Mouse (Mus musculus) lung, adult 2 months (tissue): Measurements from ENCODE around the gene Trnau1ap. TPM values are rescaled to one million over a fixed set of nuclear protein-coding genes. Genes with fewer than 3 reads are reported as not detected.
"Not testable (repeated sequence)": the region's sequence is repeated elsewhere in the genome, so short reads cannot be mapped to it uniquely, and the experiment has no call there.

ENCODE experiments used
- DNase-seq: peaks from one replicate; pipeline ENCODE4 v3.0.0; 2022
- H3K4me1 ChIP-seq: fragments of 200-500 bp; 2 replicates; pipeline ENCODE4 v1.6.1; 2011; ENCODE audit warnings: low read length; ENCODE audit not compliant: control insufficient read depth, insufficient read depth
- H3K4me3 ChIP-seq: fragments of 200-500 bp; replicated peaks from 2 replicates; pipeline ENCODE3; 2011; ENCODE audit warnings: low read depth, mild to moderate bottlenecking, control low read depth, low read length; ENCODE audit errors: extremely low read depth
- CTCF ChIP-seq: fragments of 200-500 bp; IDR thresholded peaks from 2 replicates; pipeline ENCODE4 v1.5.1; 2011; ENCODE audit warnings: mild to moderate bottlenecking, low read length, control low read depth; ENCODE audit not compliant: insufficient read depth
- POLR2A ChIP-seq: fragments of 200-500 bp; IDR thresholded peaks from 2 replicates; pipeline ENCODE4 v1.6.1; 2011; ENCODE audit warnings: low read depth, mild to moderate bottlenecking, control low read depth, low read length, borderline replicate concordance; ENCODE audit errors: extremely low read depth
- WGBS: fragments of 180-500 bp; shearing (Covaris S2); methylation state at CpG from one replicate; pipeline ENCODE4 v1.1.7; 2018; 5-methylcytosine and 5-hydroxymethylcytosine counted together
- polyA plus RNA-seq: library from polyadenylated mRNA; depleted of rRNA; stranded (reverse); fragments of >200 nt; gene quantifications from 2 replicates; pipeline ENCODE4 v1.2.3, GENCODE M21; 2012

Trnau1ap gene
- polyA plus RNA-seq, 1 experiment: 17.8 TPM

GRCm38 (mm10) chr4:132312627-132313026, 16.7 kb downstream of the Trnau1ap start:
- peaks cover 2% of the 10 kb centered on the region; the same call in 1 of the 2 replicates for H3K4me1 ChIP-seq
- DNase-seq: no peak
- H3K4me3 ChIP-seq: no peak overlapping the region
- no peak for TF ChIP-seq POLR2A
- TF ChIP-seq CTCF: no peak
- WGBS: 88% methylated on average over 5 of the region's 5 CpGs

DNA sequence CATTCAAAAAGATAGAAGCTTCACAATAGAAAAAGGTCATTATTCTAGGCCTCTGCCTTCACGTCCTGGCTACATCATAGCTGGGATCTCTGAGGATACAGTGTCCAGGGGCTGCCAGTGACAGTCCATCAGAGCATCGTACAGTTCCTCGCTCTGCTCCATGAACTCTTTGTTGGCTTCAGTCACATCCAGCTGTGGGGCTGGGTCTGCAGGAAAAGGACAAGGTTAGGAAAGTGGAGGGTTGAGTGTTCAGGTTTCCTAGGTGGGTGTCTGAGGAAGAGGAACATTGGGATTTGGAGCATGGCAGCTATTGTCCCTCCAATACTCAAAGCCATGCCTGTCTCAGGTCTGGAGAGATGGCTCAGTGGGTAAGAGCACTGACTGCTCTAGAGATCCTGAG, 17.5 kb downstream of the Trnau1ap start:
- Histone ChIP-seq H3K4me3 (no peak overlapping the region), H3K4me1 (peaks cover 2% of the 10 kb centered on the region; the same call in 1 of the 2 replicates)
- TF ChIP-seq CTCF (no peak), POLR2A (no peak)
- WGBS: 69% methylated on average over 3 of the region's 3 CpGs
- DNase-seq: no peak

- H3K4me3 ChIP-seq: no peak overlapping the region
- 60% methylated on average over 1 of the region's 1 CpGs for WGBS
- H3K4me1 ChIP-seq: peaks cover 2% of the 10 kb centered on the region; the same call in 1 of the 2 replicates
- no peak for DNase-seq
- TF ChIP-seq CTCF (no peak), POLR2A (no peak)
Observed at GRCm38 (mm10) chr4:132311209-132311608, 18.1 kb downstream of the Trnau1ap start.

DNA sequence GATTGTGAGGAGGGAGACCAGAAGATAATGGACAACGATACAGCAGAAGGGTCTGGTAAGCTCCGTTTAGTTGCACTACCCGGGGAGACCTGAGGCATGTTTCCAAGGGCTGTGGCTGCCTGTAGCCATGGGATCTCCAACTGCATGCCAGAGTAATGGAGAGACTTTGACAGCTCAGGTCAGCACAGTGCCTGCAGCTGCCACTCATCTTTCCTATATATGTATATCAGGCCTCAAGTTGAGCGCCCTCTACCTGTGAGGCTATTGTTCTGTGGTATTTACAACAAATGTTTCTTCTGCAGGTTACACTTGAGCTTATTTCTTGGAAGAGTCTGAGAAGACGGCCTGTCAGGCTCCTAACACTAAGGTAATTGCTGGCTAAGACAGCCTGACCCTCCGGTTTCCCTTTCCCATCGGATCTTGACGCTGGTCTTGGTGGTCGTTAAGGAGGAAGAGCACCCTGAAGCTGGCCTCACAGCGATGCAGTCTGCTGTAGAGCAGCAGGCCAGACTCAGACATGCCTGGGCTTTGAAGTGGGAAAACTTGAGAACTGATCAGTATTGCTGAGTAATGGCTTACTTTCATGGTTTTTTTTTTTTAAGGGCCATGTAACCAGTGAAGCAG, 19.4 kb downstream of the Trnau1ap start:
- peak; percentile 35 for DNase-seq

DNA sequence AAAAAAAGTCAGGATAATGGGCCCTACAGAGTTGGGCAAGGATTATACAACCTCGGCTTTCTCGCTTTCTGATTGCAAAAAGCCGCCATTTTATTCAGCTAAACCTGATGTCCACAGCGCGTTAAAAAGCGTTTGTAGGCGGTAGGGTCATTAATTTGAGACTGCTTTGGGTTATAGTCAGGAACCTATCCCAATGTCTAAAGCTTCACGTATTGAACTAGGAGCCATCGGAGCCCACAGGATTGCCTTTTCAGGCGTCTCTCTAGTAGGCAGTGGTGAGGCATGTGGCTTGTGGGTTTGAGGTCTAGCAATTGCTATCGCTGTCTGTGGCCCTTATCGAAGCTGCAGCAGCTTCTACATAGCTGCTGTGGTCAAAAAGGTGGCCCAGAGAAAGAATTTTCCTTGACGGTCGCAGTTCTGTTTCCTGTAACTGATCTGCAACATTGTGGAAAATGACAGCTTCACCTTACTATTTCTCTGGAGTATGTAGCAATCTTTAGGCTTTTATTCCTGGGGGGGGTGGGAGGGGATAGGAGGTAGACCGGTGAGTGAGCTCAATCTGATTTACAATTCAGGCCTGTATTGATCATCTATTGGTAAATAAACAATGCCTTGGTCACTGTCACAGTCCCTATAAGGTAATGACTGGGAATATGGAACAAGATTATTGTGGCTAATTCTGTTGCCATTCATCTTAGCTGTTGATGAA, 20.0 kb downstream of the Trnau1ap start:
- Histone ChIP-seq H3K4me3 (peak overlapping the region; percentile 96), H3K4me1 (peaks cover 2% of the 10 kb centered on the region; the same call in 1 of the 2 replicates)
- WGBS: 1% methylated on average over 15 of the region's 15 CpGs
- peak; percentile 25 for DNase-seq
- TF ChIP-seq POLR2A: no peak
- TF ChIP-seq CTCF: no peak

More for the DNA sequence above, 19.4 kb downstream of the Trnau1ap start:
- TF ChIP-seq POLR2A (no peak), CTCF (no peak; the same call in 1 of the 2 replicates)
- Histone ChIP-seq H3K4me3 (no peak overlapping the region), H3K4me1 (peaks cover 2% of the 10 kb centered on the region; the same call in 1 of the 2 replicates)
- WGBS: 24% methylated on average over 10 of the region's 10 CpGs

DNA sequence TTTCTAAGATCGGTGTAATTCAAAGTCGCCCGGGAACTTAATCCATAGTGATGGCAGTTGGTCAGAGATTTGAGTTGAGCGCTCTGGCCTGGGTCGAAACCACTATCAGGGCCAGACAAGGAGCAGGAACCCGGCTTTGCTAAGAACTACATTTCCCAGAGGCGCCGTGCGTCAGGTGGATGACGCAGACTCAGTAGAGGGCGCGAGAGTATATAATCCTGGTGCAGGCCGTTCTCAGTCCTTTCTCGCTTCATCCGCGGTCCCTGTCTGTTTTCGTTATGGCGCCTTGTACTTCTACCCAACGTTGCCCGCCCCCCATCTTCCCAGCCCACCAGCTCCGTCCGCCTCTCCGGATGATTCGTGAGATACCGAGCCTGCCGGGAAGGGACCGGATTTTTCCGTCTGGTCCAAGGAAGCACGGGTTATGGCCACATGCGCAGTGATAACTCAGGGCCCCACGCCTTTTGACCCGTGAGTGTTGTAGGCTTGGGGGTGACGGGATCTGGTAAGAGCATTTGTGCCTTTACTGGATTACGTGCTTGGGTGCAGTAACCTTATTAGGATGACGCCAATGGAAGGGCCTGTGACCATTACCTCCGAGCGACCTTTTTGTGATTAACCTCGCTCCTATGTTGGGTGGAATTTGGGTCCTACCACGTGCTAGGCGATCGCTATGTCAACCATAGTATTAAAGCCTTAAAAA, 20.8 kb downstream of the Trnau1ap start:
- Histone ChIP-seq H3K4me3 (peak overlapping the region; percentile 96), H3K4me1 (peaks cover 2% of the 10 kb centered on the region; the same call in 1 of the 2 replicates)
- no peak for TF ChIP-seq CTCF
- peak; percentile 100 for TF ChIP-seq POLR2A
- under 1% methylated on average over 41 of the region's 41 CpGs for WGBS
- peak; percentile 90 for DNase-seq

DNA sequence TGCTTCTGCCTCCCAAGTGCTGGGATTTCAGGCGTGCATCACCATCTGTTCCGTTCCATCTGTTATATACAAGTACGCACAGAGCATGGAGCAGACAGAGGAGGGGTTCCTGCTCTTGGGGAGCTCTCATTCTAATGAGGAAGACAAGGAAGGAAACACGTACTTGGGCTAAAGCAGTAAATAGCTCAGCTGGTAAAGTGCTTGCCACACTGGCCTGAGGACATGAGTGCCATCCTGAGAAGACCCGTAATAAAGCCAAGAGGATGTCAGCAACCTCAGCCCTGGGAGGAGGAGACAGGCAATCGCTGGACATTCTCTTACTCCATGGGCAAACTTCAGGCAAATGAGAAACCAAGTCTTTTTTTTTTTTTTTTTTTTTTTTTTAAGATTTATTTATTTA, 23.3 kb downstream of the Trnau1ap start:
- TF ChIP-seq CTCF: no peak
- no peak for TF ChIP-seq POLR2A
- 63% methylated on average over 6 of the region's 6 CpGs for WGBS
- H3K4me1 ChIP-seq: peaks cover 2% of the 10 kb centered on the region; the same call in 1 of the 2 replicates

DNA sequence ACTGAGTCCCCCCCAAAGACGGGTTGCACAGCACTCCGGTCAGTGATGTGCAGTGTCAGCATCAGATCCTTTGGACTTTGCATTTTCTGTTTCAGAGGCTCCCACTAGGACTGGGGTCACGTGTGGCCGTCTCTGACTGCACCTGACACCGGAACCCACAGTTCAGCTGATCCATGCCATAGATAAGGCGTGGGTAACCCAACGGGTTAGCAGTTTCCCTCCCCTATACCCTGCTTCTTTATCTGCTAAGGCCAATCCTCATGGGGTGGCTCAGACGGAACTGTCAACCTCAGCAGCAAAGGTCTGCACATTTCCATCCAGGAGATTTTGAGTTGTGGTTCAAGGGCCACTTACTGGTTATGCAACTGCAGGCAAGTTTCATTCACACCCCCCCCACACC, 24.1 kb downstream of the Trnau1ap start:
- Histone ChIP-seq H3K4me3 (no peak overlapping the region), H3K4me1 (peaks cover 2% of the 10 kb centered on the region; the same call in 1 of the 2 replicates)
- no peak for TF ChIP-seq POLR2A
- TF ChIP-seq CTCF: no peak
- WGBS: 73% methylated on average over 8 of the region's 8 CpGs
- DNase-seq: no peak

More for the DNA sequence above, 23.3 kb downstream of the Trnau1ap start:
- H3K4me3 ChIP-seq: no peak overlapping the region
- no peak for DNase-seq

- WGBS: 44% methylated on average over 6 of the region's 6 CpGs
- H3K4me1 ChIP-seq, H3K4me3 ChIP-seq, DNase-seq: not testable (repeated sequence)
Observed at GRCm38 (mm10) chr4:132303484-132303883, 25.9 kb downstream of the Trnau1ap start.
